Mouse (Mus musculus) myocyte (in vitro differentiated cells): ENCODE results near the gene Afdn. TPM values are rescaled to one million over a fixed set of nuclear protein-coding genes. Genes with fewer than 3 reads are reported as not detected.

ENCODE experiments used
- H3K27me3 ChIP-seq: one replicate; pipeline ENCODE4 v1.6.1; 2011; ENCODE audit not compliant: control insufficient read depth, insufficient read depth, insufficient read length
- H3K36me3 ChIP-seq: one replicate; pipeline ENCODE4 v1.6.1; 2011; ENCODE audit not compliant: control insufficient read depth, insufficient read depth
- H3K4me2 ChIP-seq: one replicate; pipeline ENCODE4 v1.6.1; 2011; ENCODE audit warnings: low read depth, control low read depth
- H3K4me3 ChIP-seq: one replicate; pipeline ENCODE4 v1.5.1; 2011; ENCODE audit warnings: mild to moderate bottlenecking, control low read depth, moderate library complexity
- H3K79me2 ChIP-seq: one replicate; pipeline ENCODE4 v1.6.1; 2011; ENCODE audit not compliant: control insufficient read depth, insufficient read depth
- H3ac ChIP-seq: one replicate; pipeline ENCODE4 v1.6.1; 2011; ENCODE audit not compliant: control insufficient read depth, insufficient read length
- CEBPB ChIP-seq: IDR thresholded peaks from 2 replicates; pipeline ENCODE4 v1.6.1; 2011; ENCODE audit warnings: mild to moderate bottlenecking, moderate library complexity; ENCODE audit not compliant: poor library complexity, insufficient read depth, severe bottlenecking
- E2F4 ChIP-seq: IDR thresholded peaks from one replicate; pipeline ENCODE4 v1.6.1; 2011; ENCODE audit warnings: mild to moderate bottlenecking, control low read depth, moderate library complexity; ENCODE audit not compliant: insufficient read depth
- MAX ChIP-seq: IDR thresholded peaks from one replicate; pipeline ENCODE4 v1.6.1; 2011; ENCODE audit warnings: low read depth, mild to moderate bottlenecking, control low read depth
- MYOD1 ChIP-seq, 3 experiments: IDR thresholded peaks; one replicate each; pipeline ENCODE4 v1.6.1; 2011; ENCODE audit warnings: control low read depth in 2 of 3, low read depth in 2 of 3, mild to moderate bottlenecking in 2 of 3, moderate library complexity in 1 of 3; ENCODE audit not compliant: insufficient read length in 2 of 3, control insufficient read depth in 1 of 3
- MYOG ChIP-seq, 3 experiments: IDR thresholded peaks; one replicate each; pipeline ENCODE4 v1.6.1; 2011; ENCODE audit warnings: control low read depth in 2 of 3, low read depth in 2 of 3, mild to moderate bottlenecking in 2 of 3; ENCODE audit not compliant: insufficient read length in 2 of 3, control insufficient read depth in 1 of 3, insufficient read depth in 1 of 3
- POLR2A ChIP-seq: IDR thresholded peaks from one replicate; pipeline ENCODE4 v1.6.1; 2011; ENCODE audit warnings: low read depth, mild to moderate bottlenecking, control low read depth, moderate library complexity; ENCODE audit not compliant: insufficient read length
- POLR2AphosphoS2 ChIP-seq: IDR thresholded peaks from one replicate; pipeline ENCODE4 v1.6.1; 2011; ENCODE audit warnings: low read depth, control low read depth; ENCODE audit not compliant: insufficient read length
- REST ChIP-seq: IDR thresholded peaks from one replicate; pipeline ENCODE4 v1.6.1; 2011; ENCODE audit warnings: mild to moderate bottlenecking, control low read depth, moderate library complexity; ENCODE audit not compliant: insufficient read depth, insufficient read length
- SRF ChIP-seq: IDR thresholded peaks from one replicate; pipeline ENCODE4 v1.6.1; 2011; ENCODE audit warnings: low read depth; ENCODE audit not compliant: control insufficient read depth, insufficient read length
- TCF12 ChIP-seq: IDR thresholded peaks from one replicate; pipeline ENCODE4 v1.6.1; 2011; ENCODE audit warnings: mild to moderate bottlenecking, control low read depth; ENCODE audit not compliant: poor library complexity, insufficient read depth, severe bottlenecking
- TCF3 ChIP-seq: IDR thresholded peaks from one replicate; pipeline ENCODE4 v1.6.1; 2011; ENCODE audit warnings: low read depth, control low read depth; ENCODE audit not compliant: insufficient read length
- USF1 ChIP-seq: IDR thresholded peaks from one replicate; pipeline ENCODE4 v1.6.1; 2011; ENCODE audit warnings: low read depth, mild to moderate bottlenecking, control low read depth, moderate library complexity
- polyA plus RNA-seq: library from polyadenylated mRNA; unstranded; fragments of >200 nt; fragmentation: generic; extraction: Trizol; gene quantifications from one replicate; pipeline ENCODE4 v1.2.1, GENCODE M21; 2012; ENCODE audit warnings: missing spikeins

Afdn gene
- polyA plus RNA-seq, 1 experiment: 22.1 TPM

GRCm38 (mm10) chr17:13754940-13755339 lies 5.4 kb upstream of the Afdn start:
- no peaks in the 10 kb centered on the region for H3K36me3 ChIP-seq
- peak overlapping the region; percentile 50 for H3K4me2 ChIP-seq
- H3K79me2 ChIP-seq: no peaks in the 10 kb centered on the region
- H3K27me3 ChIP-seq: no peaks in the 10 kb centered on the region
- no peak for TF ChIP-seq REST
- TF ChIP-seq MYOD1 (IDR thresholded peaks at IDR 0.05; ENCODE audit: control insufficient read depth in 1 of 3, insufficient read length in 2 of 3, low read depth in 2 of 3): peak; percentile 43 to 89 (median 88)
- peak; percentile 2 for TF ChIP-seq TCF3
- TF ChIP-seq POLR2A: no peak
- TF ChIP-seq TCF12: no peak
- no peak for TF ChIP-seq USF1
- no peak for TF ChIP-seq MAX
- TF ChIP-seq MYOG (IDR thresholded peaks at IDR 0.05; ENCODE audit: control insufficient read depth in 1 of 3, insufficient read depth in 1 of 3, insufficient read length in 2 of 3, low read depth in 2 of 3): peak in 2 of 3 experiments; percentile 77 to 82
- TF ChIP-seq POLR2AphosphoS2: no peak
- TF ChIP-seq E2F4: no peak
- TF ChIP-seq CEBPB: no peak
- no peak overlapping the region for H3ac ChIP-seq
- H3K4me3 ChIP-seq: no peak overlapping the region

DNA sequence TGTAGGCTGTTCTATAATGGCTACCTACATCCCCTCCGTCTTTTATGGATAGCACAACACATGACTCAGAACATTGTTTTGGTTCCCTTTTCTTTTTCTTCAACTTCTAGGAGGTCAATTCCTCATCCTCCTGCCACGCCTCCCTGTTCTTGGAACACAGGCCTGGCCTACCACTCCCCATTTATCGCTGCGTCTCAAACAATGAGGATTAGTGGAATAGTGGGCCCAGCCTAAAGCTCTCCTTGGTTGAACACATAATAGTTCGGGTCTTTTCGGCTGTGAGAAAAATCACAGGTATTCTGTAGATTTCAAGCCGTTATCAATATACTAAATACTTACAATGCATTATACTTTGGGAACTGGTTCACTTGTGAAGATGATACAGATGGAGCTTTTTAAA lies 1.8 kb upstream of the Afdn start:
- peaks cover 21% of the 10 kb centered on the region for H3K79me2 ChIP-seq
- TF ChIP-seq MAX (no peak), E2F4 (no peak), CEBPB (no peak)
- H3K36me3 ChIP-seq: no peaks in the 10 kb centered on the region
- no peaks in the 10 kb centered on the region for H3K27me3 ChIP-seq
- no peak overlapping the region for H3K4me3 ChIP-seq
- H3ac ChIP-seq: no peak overlapping the region
- peak overlapping the region; percentile 89 for H3K4me2 ChIP-seq

- Histone ChIP-seq H3K36me3 (no peaks in the 10 kb centered on the region), H3K4me3 (peak overlapping the region; percentile 32), H3K79me2 (peaks cover 28% of the 10 kb centered on the region), H3K27me3 (no peaks in the 10 kb centered on the region), H3K4me2 (peak overlapping the region; percentile 89), H3ac (peak overlapping the region; percentile 92)
- TF ChIP-seq REST (no peak), TCF12 (no peak), MYOD1 (IDR thresholded peaks at IDR 0.05; ENCODE audit: control insufficient read depth in 1 of 3, insufficient read length in 2 of 3, low read depth in 2 of 3) (no peak), POLR2A (no peak), MYOG (IDR thresholded peaks at IDR 0.05; ENCODE audit: control insufficient read depth in 1 of 3, insufficient read depth in 1 of 3, insufficient read length in 2 of 3, low read depth in 2 of 3) (no peak), E2F4 (no peak), POLR2AphosphoS2 (no peak), CEBPB (no peak), SRF (no peak), USF1 (no peak), MAX (no peak), TCF3 (no peak)
Measured at GRCm38 (mm10) chr17:13759156-13759852, 1.0 kb upstream of the Afdn start.

GRCm38 (mm10) chr17:13760675-13761178 lies 388 bp downstream of the Afdn start:
- Histone ChIP-seq H3K27me3 (no peaks in the 10 kb centered on the region), H3K79me2 (peaks cover 41% of the 10 kb centered on the region), H3K4me3 (peak overlapping the region; percentile 32), H3ac (peak overlapping the region; percentile 92), H3K36me3 (no peaks in the 10 kb centered on the region), H3K4me2 (peak overlapping the region; percentile 65)
- no peak for TF ChIP-seq POLR2A
- peak in 1 of 3 experiments; percentile 28 for TF ChIP-seq MYOD1 (IDR thresholded peaks at IDR 0.05; ENCODE audit: control insufficient read depth in 1 of 3, insufficient read length in 2 of 3, low read depth in 2 of 3)

DNA sequence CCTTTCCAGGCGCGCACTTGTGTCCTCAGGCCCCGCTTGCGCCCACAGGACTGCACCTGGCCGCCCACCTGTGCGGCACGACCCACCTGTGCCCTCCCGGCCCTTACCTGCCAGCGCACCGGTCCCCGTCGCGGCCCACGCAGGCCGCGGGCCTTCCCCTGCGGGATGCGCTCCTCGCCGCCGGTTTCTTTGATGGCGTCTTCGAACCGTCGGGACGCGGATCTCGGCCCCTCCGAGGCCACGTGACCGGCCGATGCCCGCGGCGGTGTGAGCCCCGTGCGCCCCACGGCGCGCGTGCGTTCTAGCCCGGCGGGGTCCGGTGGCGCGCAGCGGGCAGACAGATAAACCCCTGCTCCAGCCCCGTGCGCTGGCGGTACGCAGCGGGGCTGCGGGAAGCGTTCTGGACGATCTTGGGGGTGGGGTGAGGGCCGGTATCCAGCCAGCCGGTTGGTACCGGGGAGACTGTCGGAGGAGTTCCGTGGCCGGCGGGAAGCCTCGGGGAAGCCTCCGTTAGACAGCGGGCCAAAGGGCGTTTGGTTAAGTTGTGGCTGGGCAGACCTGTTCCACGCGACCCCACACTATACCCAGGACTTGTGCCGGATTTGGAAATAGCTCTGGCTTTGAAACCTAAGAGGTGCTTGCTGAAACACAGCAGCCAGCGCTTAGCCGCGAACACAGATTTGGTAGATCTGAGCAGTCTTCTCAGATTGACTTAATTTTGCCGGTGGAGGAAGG lies 1.0 kb downstream of the Afdn start, which contains the start of gene Tcte2:
Gene Tcte2 (minus strand): TSS at position 647 of the 735 bp plus-strand sequence.
- Histone ChIP-seq H3K79me2 (peaks cover 48% of the 10 kb centered on the region), H3K4me2 (peak within 1 kb of the TSS; percentile 65), H3K36me3 (no peaks in the 10 kb centered on the region), H3K4me3 (peak within 1 kb of the TSS; percentile 32), H3K27me3 (no peaks in the 10 kb centered on the region), H3ac (peak within 1 kb of the TSS; percentile 92)
- TF ChIP-seq TCF12 (no peak), POLR2AphosphoS2 (no peak), REST (no peak), MAX (no peak), CEBPB (no peak), SRF (no peak), MYOD1 (IDR thresholded peaks at IDR 0.05; ENCODE audit: control insufficient read depth in 1 of 3, insufficient read length in 2 of 3, low read depth in 2 of 3) (peak in 1 of 3 experiments; percentile 4), MYOG (IDR thresholded peaks at IDR 0.05; ENCODE audit: control insufficient read depth in 1 of 3, insufficient read depth in 1 of 3, insufficient read length in 2 of 3, low read depth in 2 of 3) (peak in 1 of 3 experiments; percentile 4), USF1 (peak; percentile 64), POLR2A (peak; percentile 26), E2F4 (no peak), TCF3 (no peak)
